Mouse (Mus musculus) hindbrain, embryonic 14.5 days (tissue): Measurements from ENCODE around the gene Olfr11. TPM values are rescaled to one million over a fixed set of nuclear protein-coding genes. Genes with fewer than 3 reads are reported as not detected.

Experiments
- ATAC-seq: fragments of 200-750 bp; cut with Nextera tagmentation; 2 replicates; pipeline ENCODE4 v1.8.0; 2017; ENCODE audit warnings: moderate number of reproducible peaks, mild to moderate bottlenecking, moderate TSS enrichment, moderate library complexity; ENCODE audit not compliant: low FRiP score
- DNase-seq: peaks from one replicate; pipeline ENCODE4 v3.0.0-alpha.2; 2015; ENCODE audit warnings: low spot score
- H3K27ac ChIP-seq: fragments of 300-500 bp; sonication (generic); 2 replicates; pipeline ENCODE4 v1.5.1; 2014; ENCODE audit warnings: mild to moderate bottlenecking, moderate library complexity
- H3K27me3 ChIP-seq: fragments of 300-500 bp; sonication (generic); 2 replicates; pipeline ENCODE4 v1.6.1; 2014; ENCODE audit warnings: mild to moderate bottlenecking, low read length, mixed read lengths; ENCODE audit not compliant: control insufficient read depth, insufficient read depth
- H3K36me3 ChIP-seq: fragments of 300-500 bp; sonication (generic); replicated peaks from 2 replicates; pipeline ENCODE4 v1.6.1; 2014; ENCODE audit not compliant: control insufficient read depth, insufficient read depth
- H3K4me1 ChIP-seq: fragments of 300-500 bp; sonication (generic); replicated peaks from 2 replicates; pipeline ENCODE4 v1.6.1; 2014; ENCODE audit warnings: antibody characterized with exemption, low read length, mixed read lengths; ENCODE audit not compliant: control insufficient read depth, insufficient read depth
- H3K4me2 ChIP-seq: fragments of 300-500 bp; sonication (generic); replicated peaks from 2 replicates; pipeline ENCODE4 v1.6.1; 2014; ENCODE audit warnings: mild to moderate bottlenecking, moderate library complexity
- H3K4me3 ChIP-seq: fragments of 300-500 bp; sonication (generic); replicated peaks from 2 replicates; pipeline ENCODE4 v1.5.1; 2014; ENCODE audit warnings: mild to moderate bottlenecking, low read length
- H3K9ac ChIP-seq: fragments of 300-500 bp; sonication (generic); 2 replicates; pipeline ENCODE4 v1.6.1; 2014
- H3K9me3 ChIP-seq: fragments of 300-500 bp; sonication (generic); 2 replicates; pipeline ENCODE4 v1.6.1; 2016; ENCODE audit warnings: low read length; ENCODE audit not compliant: control insufficient read depth
- WGBS: fragments of 180-500 bp; shearing (Covaris S2); extraction: QIAGEN DNeasy Blood & Tissue Kit; methylation state at CpG from one replicate; pipeline ENCODE4 v1.1.7; 2014; 5-methylcytosine and 5-hydroxymethylcytosine counted together
- polyA plus RNA-seq: library from polyadenylated mRNA; unstranded; fragments of >200 nt; fragmentation: Nextera tagmentation; extraction: Ambion mirVana; gene quantifications from 2 replicates; pipeline ENCODE4 v1.2.1, GENCODE M21; 2014

The Olfr11 gene
- not detected in 2 replicates for polyA plus RNA-seq

DNA sequence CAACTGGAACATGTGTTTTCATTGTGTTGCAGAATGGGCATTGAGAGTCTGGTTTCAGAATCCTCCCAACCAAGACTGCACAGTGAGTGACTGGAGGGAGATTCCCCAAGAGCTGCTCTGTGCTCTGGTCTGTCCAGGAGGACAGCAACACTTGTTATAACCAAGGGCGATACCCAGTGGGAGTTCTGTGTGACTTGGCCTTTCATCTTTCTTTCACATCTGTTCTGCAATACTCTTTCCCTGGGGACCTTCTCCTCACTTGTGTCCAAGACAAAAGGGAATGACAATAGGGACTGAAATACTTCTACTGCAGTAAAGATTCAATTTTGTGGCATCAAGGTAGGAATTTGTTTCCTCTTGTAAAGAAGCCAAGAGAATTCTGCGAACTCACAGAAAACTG, at the start of gene Olfr11:
Olfr11 (minus strand) TSS at position 101 of the 400 bp plus-strand sequence.
- DNase-seq (no peak), ATAC-seq (no peak)
- H3K27me3 ChIP-seq, result no peaks in the 10 kb centered on the region
- H3K36me3 ChIP-seq, result no peaks in the 10 kb centered on the region
- 83% methylated on average over 2 of the region's 2 CpGs for WGBS
- no peak within 1 kb of the TSS for H3K9ac ChIP-seq
- no peaks in the 10 kb centered on the region for H3K4me1 ChIP-seq
- no peak within 1 kb of the TSS for H3K4me2 ChIP-seq
- H3K4me3 ChIP-seq, result no peak within 1 kb of the TSS
- no peaks in the 10 kb centered on the region for H3K9me3 ChIP-seq
- H3K27ac ChIP-seq, result no peak within 1 kb of the TSS

DNA sequence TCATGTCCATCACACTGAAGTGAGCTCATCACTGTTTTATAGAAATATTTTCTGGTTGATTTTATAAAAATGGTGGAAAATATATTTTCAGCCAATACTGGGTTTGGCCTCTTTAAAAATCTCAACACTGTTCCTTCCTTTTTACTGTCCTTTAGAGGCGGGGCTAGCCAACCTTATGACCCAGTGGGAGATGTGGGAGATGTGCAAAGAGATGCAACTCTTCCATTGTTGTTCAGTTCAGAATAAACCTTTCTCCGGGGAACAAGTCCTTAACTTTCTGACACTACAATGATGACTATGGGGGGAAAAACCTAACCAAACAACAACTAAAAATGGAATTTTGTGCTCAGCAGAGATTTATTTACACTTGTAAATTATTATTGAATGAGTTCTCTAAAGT, 35.0 kb upstream of the Olfr11 start, which contains the start of gene Olfr1360:
Olfr1360 (minus strand) TSS at position 101 of the 400 bp plus-strand sequence.
- H3K9ac ChIP-seq, result no peak within 1 kb of the TSS
- H3K4me3 ChIP-seq, result no peak within 1 kb of the TSS
- no peaks in the 10 kb centered on the region for H3K4me1 ChIP-seq
- H3K27ac ChIP-seq, result no peak within 1 kb of the TSS
- no peak for DNase-seq
- no peaks in the 10 kb centered on the region for H3K27me3 ChIP-seq
- H3K4me2 ChIP-seq, result no peak within 1 kb of the TSS
- no peaks in the 10 kb centered on the region for H3K36me3 ChIP-seq
- H3K9me3 ChIP-seq, result no peaks in the 10 kb centered on the region
- no peak for ATAC-seq
- WGBS, result 89% methylated on average over 2 of the region's 2 CpGs

DNA sequence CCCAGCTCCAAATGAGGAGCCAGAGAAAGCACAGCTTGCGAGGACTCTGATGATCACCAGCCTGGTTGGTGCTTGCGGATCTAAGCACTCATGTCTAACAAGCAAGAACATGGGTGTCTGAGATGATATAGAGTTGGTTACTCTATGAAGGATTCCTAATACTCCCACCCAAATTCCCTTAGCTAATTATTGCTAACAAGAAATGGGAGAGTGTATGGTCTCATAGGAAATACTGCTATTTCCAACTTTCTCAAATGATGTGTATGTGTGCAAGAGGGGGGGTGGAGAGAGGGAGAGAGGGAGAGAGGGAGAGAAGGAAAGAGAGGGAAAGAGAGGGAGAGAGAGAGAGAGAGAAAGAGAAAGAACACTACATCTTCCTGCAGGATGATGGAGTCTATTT, 21.0 kb upstream of the Olfr11 start, which contains the start of gene Olfr1361:
Olfr1361 (minus strand) TSS at position 101 of the 400 bp plus-strand sequence.
- Histone ChIP-seq H3K4me3 (no peak within 1 kb of the TSS), H3K27me3 (no peaks in the 10 kb centered on the region), H3K4me2 (no peak within 1 kb of the TSS), H3K27ac (no peak within 1 kb of the TSS), H3K9me3 (no peaks in the 10 kb centered on the region), H3K36me3 (no peaks in the 10 kb centered on the region), H3K9ac (no peak within 1 kb of the TSS), H3K4me1 (no peaks in the 10 kb centered on the region)
- 76% methylated on average over 2 of the region's 2 CpGs for WGBS
- DNase-seq (no peak), ATAC-seq (no peak)

- ATAC-seq (no peak), DNase-seq (no peak)
- H3K4me1 ChIP-seq, result no peaks in the 10 kb centered on the region
- H3K27ac ChIP-seq, result no peak within 1 kb of the TSS
- H3K9ac ChIP-seq, result no peak within 1 kb of the TSS
- no peaks in the 10 kb centered on the region for H3K9me3 ChIP-seq
- no peak within 1 kb of the TSS for H3K4me3 ChIP-seq
- H3K36me3 ChIP-seq, result no peaks in the 10 kb centered on the region
- H3K27me3 ChIP-seq, result no peaks in the 10 kb centered on the region
- no peak within 1 kb of the TSS for H3K4me2 ChIP-seq
Measured at GRCm38 (mm10) chr13:21613922-21614321, 28.4 kb downstream of the Olfr11 start, which contains the start of gene Olfr1362. Olfr1362 (minus strand) TSS chr13:21614022.

GRCm38 (mm10) chr13:21591618-21592017, 50.7 kb downstream of the Olfr11 start:
- H3K36me3 ChIP-seq, result no peaks in the 10 kb centered on the region
- 0 out of 2 replicates have a peak, but pooled peaks cover 6% of the 10 kb centered on the region for H3K9me3 ChIP-seq
- ATAC-seq (peak; percentile 51; the same call in 1 of the 2 replicates), DNase-seq (no peak)
- 65% methylated on average over 2 of the region's 2 CpGs for WGBS
- no peak overlapping the region for H3K4me2 ChIP-seq
- H3K27me3 ChIP-seq, result no peaks in the 10 kb centered on the region
- no peak overlapping the region for H3K9ac ChIP-seq
- H3K27ac ChIP-seq, result no peak overlapping the region
- no peak overlapping the region for H3K4me3 ChIP-seq
- no peaks in the 10 kb centered on the region for H3K4me1 ChIP-seq

Other genes with a start within 250 kb of the Olfr11 start
- 55.8 and 59.7 TPM in 2 replicates for gene Zkscan3, start 239.8 kb downstream of the Olfr11 start, polyA plus RNA-seq
- 3.3 and 3.7 TPM in 2 replicates for gene Pgbd1, start 201.5 kb downstream of the Olfr11 start, polyA plus RNA-seq
- gene Zscan26, start 188.8 kb downstream of the Olfr11 start, polyA plus RNA-seq, result 14.1 and 17.4 TPM in 2 replicates
- 3.0 and 3.7 TPM in 2 replicates for gene Nkapl, start 174.0 kb downstream of the Olfr11 start, polyA plus RNA-seq
- gene Zkscan4, start 163.6 kb downstream of the Olfr11 start, polyA plus RNA-seq, result 8.9 and 9.9 TPM in 2 replicates
- not detected in 2 replicates for gene Gm10065, start 163.1 kb downstream of the Olfr11 start, polyA plus RNA-seq
- 0.25 and 0.42 TPM in 2 replicates for gene AK157302, start 147.3 kb downstream of the Olfr11 start, polyA plus RNA-seq
- gene Gm11273, start 141.1 kb downstream of the Olfr11 start, polyA plus RNA-seq, result 5.4 and 6.6 TPM in 2 replicates
- 7.4 and 8.0 TPM in 2 replicates for gene Zkscan8, start 111.4 kb downstream of the Olfr11 start, polyA plus RNA-seq
- gene Olfr1366, start 99.7 kb downstream of the Olfr11 start, polyA plus RNA-seq, result 0.08 and 0.21 TPM in 2 replicates
- gene Olfr1535, start 82.6 kb downstream of the Olfr11 start, polyA plus RNA-seq, result 0.04 TPM in 1 of 2 replicates, not detected in the other
- not detected in 2 replicates for gene Olfr1364, start 60.8 kb downstream of the Olfr11 start, polyA plus RNA-seq
- not detected in 2 replicates for gene Olfr1362, start 28.5 kb downstream of the Olfr11 start, polyA plus RNA-seq
- not detected in 2 replicates for gene Olfr1361, start 20.9 kb upstream of the Olfr11 start, polyA plus RNA-seq
- not detected in 2 replicates for gene Olfr1360, start 34.9 kb upstream of the Olfr11 start, polyA plus RNA-seq
- not detected in 2 replicates for gene Olfr1359, start 55.6 kb upstream of the Olfr11 start, polyA plus RNA-seq
- gene Hist1h2bl, start 73.6 kb upstream of the Olfr11 start, polyA plus RNA-seq, result not detected in 2 replicates
- gene Hist1h2ai, start 73.9 kb upstream of the Olfr11 start, polyA plus RNA-seq, result 5.4 and 7.5 TPM in 2 replicates
- 2.4 and 3.2 TPM in 2 replicates for gene Hist1h3h, start 75.1 kb upstream of the Olfr11 start, polyA plus RNA-seq
- gene Hist1h2bm, start 79.5 kb upstream of the Olfr11 start, polyA plus RNA-seq, result 1.4 TPM in 2 replicates
- 0.33 and 0.64 TPM in 2 replicates for gene Hist1h4j, start 92.5 kb upstream of the Olfr11 start, polyA plus RNA-seq
- gene Hist1h4k, start 108.0 kb upstream of the Olfr11 start, polyA plus RNA-seq, result 2.0 and 2.7 TPM in 2 replicates
- gene Hist1h2ak, start 111.3 kb upstream of the Olfr11 start, polyA plus RNA-seq, result 2.4 and 3.4 TPM in 2 replicates
- not detected in 2 replicates for gene Hist1h2bn, start 111.6 kb upstream of the Olfr11 start, polyA plus RNA-seq
- gene Hist1h1b, start 138.1 kb upstream of the Olfr11 start, polyA plus RNA-seq, result 1.6 and 1.7 TPM in 2 replicates
- 37.4 and 39.0 TPM in 2 replicates for gene Hist1h3i, start 140.9 kb upstream of the Olfr11 start, polyA plus RNA-seq
- 1.3 TPM in 1 of 2 replicates, not detected in the other for gene Hist1h2an, start 144.7 kb upstream of the Olfr11 start, polyA plus RNA-seq
- 0.82 and 1.1 TPM in 2 replicates for gene Hist1h2bp, start 144.9 kb upstream of the Olfr11 start, polyA plus RNA-seq
- 3.5 and 3.6 TPM in 2 replicates for gene Hist1h2bq, start 167.7 kb upstream of the Olfr11 start, polyA plus RNA-seq
- not detected in 2 replicates for gene Hist1h2ao, start 167.9 kb upstream of the Olfr11 start, polyA plus RNA-seq
- gene Hist1h4m, start 169.2 kb upstream of the Olfr11 start, polyA plus RNA-seq, result not detected in 2 replicates
- 5.5 and 8.9 TPM in 2 replicates for gene Hist1h4n, start 189.7 kb upstream of the Olfr11 start, polyA plus RNA-seq
- 574 and 576 TPM in 2 replicates for gene Hist1h2ap, start 191.0 kb upstream of the Olfr11 start, polyA plus RNA-seq
- gene Hist1h2br, start 191.2 kb upstream of the Olfr11 start, polyA plus RNA-seq, result 3.8 TPM in 2 replicates